Mouse (Mus musculus): ENCODE results near the gene Megf8. TPM values are rescaled to one million over a fixed set of nuclear protein-coding genes. Genes with fewer than 3 reads are reported as not detected.
A peak's percentile ranks its signal among the peaks of the same experiment; 100 is the strongest.

Gene Megf8
- polyA plus RNA-seq, 1 experiment, result 41.0 TPM

DNA sequence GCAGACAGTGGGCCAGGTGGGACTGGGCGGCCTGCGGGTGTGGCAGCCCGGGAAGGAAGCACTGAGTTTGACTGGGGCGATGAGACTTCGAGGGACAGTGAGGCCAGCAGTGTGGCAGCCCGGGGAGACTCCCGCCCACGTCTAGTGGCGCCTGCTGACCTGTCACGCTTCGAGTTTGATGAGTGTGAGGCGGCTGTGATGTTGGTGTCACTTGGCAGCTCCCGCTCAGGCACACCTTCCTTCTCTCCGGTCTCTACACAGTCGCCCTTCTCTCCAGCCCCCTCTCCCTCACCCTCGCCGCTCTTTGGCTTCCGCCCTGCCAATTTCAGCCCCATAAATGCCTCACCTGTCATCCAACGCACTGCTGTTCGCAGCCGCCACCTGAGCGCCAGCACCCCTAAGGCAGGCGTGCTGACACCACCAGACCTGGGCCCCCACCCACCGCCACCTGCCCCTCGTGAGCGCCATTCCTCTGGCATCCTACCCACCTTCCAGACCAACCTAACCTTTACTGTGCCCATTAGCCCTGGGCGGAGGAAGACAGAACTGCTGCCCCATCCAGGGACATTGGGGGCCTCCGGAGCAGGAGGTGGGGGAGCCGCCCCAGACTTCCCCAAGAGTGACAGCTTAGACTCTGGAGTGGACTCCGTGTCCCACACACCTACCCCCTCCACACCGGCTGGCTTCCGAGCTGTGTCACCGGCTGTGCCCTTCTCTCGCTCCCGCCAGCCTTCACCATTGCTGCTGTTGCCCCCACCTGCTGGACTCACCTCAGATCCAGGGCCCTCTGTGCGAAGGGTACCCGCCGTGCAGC lies 44.3 kb upstream of the Megf8 start:
- Histone ChIP-seq H3K36me3 (ENCODE audit: control insufficient read depth, insufficient read depth) (no peaks in the 10 kb centered on the region), H3K4me2 (ENCODE audit: low read depth) (no peak overlapping the region), H3K4me3 (no peak overlapping the region), H3ac (ENCODE audit: control insufficient read depth, insufficient read length) (no peak overlapping the region), H3K27me3 (ENCODE audit: control insufficient read depth, insufficient read depth, insufficient read length) (no peaks in the 10 kb centered on the region), H3K79me2 (ENCODE audit: control insufficient read depth, insufficient read depth) (peaks cover 22% of the 10 kb centered on the region)
- TF ChIP-seq MAX (IDR thresholded peaks at IDR 0.05; ENCODE audit: low read depth) (no peak), TCF3 (IDR thresholded peaks at IDR 0.05; ENCODE audit: insufficient read length, low read depth) (no peak)

DNA sequence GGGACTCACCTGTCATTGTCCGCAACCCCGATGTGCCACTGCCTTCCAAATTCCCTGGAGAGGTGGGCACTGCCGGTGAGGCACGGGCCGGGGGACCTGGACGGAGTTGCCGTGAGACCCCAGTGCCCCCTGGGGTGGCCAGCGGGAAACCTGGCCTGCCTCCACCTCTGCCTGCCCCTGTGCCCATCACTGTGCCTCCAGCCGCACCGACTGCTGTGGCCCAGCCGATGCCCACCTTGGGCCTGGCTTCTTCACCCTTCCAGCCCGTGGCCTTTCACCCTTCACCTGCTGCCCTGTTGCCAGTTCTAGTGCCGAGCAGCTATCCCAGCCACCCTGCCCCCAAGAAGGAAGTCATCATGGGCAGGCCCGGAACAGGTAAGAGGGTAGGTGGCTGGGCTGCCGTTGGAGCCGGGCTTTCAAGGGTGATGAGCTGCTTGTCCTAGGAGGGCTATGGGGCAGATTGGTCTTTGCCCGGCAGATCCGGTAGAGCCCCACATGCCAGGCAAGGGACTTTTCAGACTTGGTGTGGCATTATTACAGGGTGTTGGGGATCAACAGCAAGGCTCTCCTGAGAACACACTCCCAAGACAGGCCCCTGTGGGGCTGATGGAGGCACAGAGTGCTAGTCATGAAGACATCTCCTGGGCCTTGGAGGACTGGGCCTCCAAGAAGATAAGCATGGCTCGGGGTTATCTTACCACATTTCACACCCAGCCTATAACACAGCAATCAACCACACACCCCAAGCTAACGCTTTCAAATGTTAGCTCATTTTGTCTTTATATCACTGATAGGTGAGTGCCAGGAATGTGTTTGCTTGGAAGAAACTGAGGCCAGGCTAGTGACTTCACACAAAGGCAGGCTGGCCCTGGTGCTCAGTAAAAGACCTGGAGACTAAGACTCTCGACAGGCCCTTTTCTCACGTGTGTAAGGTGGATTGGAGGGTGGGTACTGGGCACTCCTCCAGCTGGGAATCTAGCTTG lies 43.4 kb upstream of the Megf8 start:
- Histone ChIP-seq H3K36me3 (ENCODE audit: control insufficient read depth, insufficient read depth) (no peaks in the 10 kb centered on the region), H3K27me3 (ENCODE audit: control insufficient read depth, insufficient read depth, insufficient read length) (no peaks in the 10 kb centered on the region), H3ac (ENCODE audit: control insufficient read depth, insufficient read length) (no peak overlapping the region), H3K79me2 (ENCODE audit: control insufficient read depth, insufficient read depth) (peaks cover 19% of the 10 kb centered on the region), H3K4me2 (ENCODE audit: low read depth) (peak overlapping the region; percentile 68), H3K4me3 (no peak overlapping the region)
- no peak for TF ChIP-seq REST (IDR thresholded peaks at IDR 0.05; ENCODE audit: insufficient read depth, insufficient read length)
- no peak for TF ChIP-seq USF1 (IDR thresholded peaks at IDR 0.05; ENCODE audit: low read depth)
- no peak for TF ChIP-seq CEBPB (IDR thresholded peaks at IDR 0.05; ENCODE audit: insufficient read depth, poor library complexity, severe bottlenecking)
- no peak for TF ChIP-seq MYOG (IDR thresholded peaks at IDR 0.05; ENCODE audit: control insufficient read depth in 1 of 3, insufficient read depth in 1 of 3, insufficient read length in 2 of 3, low read depth in 2 of 3)
- no peak for TF ChIP-seq TCF3 (IDR thresholded peaks at IDR 0.05; ENCODE audit: insufficient read length, low read depth)
- TF ChIP-seq SRF (IDR thresholded peaks at IDR 0.05; ENCODE audit: control insufficient read depth, insufficient read length, low read depth), result no peak

DNA sequence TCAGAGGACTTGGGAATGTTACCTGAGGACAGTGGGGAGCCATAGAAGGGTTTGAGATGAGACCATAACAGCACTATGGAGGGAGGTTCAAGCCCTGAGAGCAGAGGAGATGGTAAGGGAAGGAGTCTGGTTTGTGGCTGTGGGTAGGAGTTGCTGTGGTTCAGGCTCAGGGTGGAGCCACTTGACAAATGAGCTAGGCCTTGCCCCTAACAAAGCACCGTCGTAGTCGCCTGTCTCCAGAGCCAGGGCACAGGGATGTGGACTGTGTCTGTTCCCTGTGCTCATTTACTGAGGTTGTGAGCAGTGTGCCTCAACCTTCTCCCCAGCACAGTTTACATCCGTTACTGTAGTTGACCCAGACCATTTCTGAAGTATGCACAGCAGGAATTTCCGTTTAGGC lies 42.4 kb upstream of the Megf8 start:
- Histone ChIP-seq H3K27me3 (ENCODE audit: control insufficient read depth, insufficient read depth, insufficient read length) (no peaks in the 10 kb centered on the region), H3K79me2 (ENCODE audit: control insufficient read depth, insufficient read depth) (peaks cover 12% of the 10 kb centered on the region), H3K4me2 (ENCODE audit: low read depth) (peak overlapping the region; percentile 68), H3ac (ENCODE audit: control insufficient read depth, insufficient read length) (no peak overlapping the region), H3K4me3 (no peak overlapping the region), H3K36me3 (ENCODE audit: control insufficient read depth, insufficient read depth) (no peaks in the 10 kb centered on the region)
- peak; percentile 52 for TF ChIP-seq POLR2A (IDR thresholded peaks at IDR 0.05; ENCODE audit: insufficient read length, low read depth)
- TF ChIP-seq MYOG (IDR thresholded peaks at IDR 0.05; ENCODE audit: control insufficient read depth in 1 of 3, insufficient read depth in 1 of 3, insufficient read length in 2 of 3, low read depth in 2 of 3), result peak in 1 of 3 experiments; percentile 37
- TF ChIP-seq POLR2AphosphoS2 (IDR thresholded peaks at IDR 0.05; ENCODE audit: insufficient read length, low read depth), result peak; percentile 58
- TF ChIP-seq MAX (IDR thresholded peaks at IDR 0.05; ENCODE audit: low read depth), result no peak

DNA sequence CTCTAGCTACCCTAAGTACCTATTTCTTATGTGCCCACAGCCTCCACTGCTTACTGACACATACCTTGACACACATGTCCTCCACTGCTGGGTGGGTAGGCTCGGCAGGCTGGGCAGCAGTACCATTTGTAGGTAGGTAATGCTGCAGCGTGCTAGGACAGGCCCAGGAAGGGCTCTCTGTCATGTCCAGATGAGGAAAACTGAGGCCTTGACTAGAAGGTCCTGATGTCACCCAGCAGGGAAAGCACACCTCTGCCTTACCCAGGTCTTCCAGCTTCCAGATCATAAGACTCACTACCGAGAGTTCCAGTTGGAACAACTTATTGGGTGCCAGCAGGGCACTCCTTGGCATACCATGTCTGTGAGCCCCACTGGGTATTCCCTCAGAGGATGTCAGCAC lies 42.0 kb upstream of the Megf8 start:
- Histone ChIP-seq H3K36me3 (ENCODE audit: control insufficient read depth, insufficient read depth) (no peaks in the 10 kb centered on the region), H3K4me3 (no peak overlapping the region), H3K79me2 (ENCODE audit: control insufficient read depth, insufficient read depth) (peaks cover 9% of the 10 kb centered on the region), H3K27me3 (ENCODE audit: control insufficient read depth, insufficient read depth, insufficient read length) (no peaks in the 10 kb centered on the region), H3ac (ENCODE audit: control insufficient read depth, insufficient read length) (no peak overlapping the region), H3K4me2 (ENCODE audit: low read depth) (peak overlapping the region; percentile 68)
- TF ChIP-seq MYOD1 (IDR thresholded peaks at IDR 0.05; ENCODE audit: control insufficient read depth in 1 of 3, insufficient read length in 2 of 3, low read depth in 2 of 3) (no peak), TCF12 (IDR thresholded peaks at IDR 0.05; ENCODE audit: insufficient read depth, poor library complexity, severe bottlenecking) (no peak), E2F4 (IDR thresholded peaks at IDR 0.05; ENCODE audit: insufficient read depth) (no peak), REST (IDR thresholded peaks at IDR 0.05; ENCODE audit: insufficient read depth, insufficient read length) (no peak), TCF3 (IDR thresholded peaks at IDR 0.05; ENCODE audit: insufficient read length, low read depth) (no peak), MYOG (IDR thresholded peaks at IDR 0.05; ENCODE audit: control insufficient read depth in 1 of 3, insufficient read depth in 1 of 3, insufficient read length in 2 of 3, low read depth in 2 of 3) (no peak), USF1 (IDR thresholded peaks at IDR 0.05; ENCODE audit: low read depth) (no peak), CEBPB (IDR thresholded peaks at IDR 0.05; ENCODE audit: insufficient read depth, poor library complexity, severe bottlenecking) (no peak), POLR2A (IDR thresholded peaks at IDR 0.05; ENCODE audit: insufficient read length, low read depth) (no peak), SRF (IDR thresholded peaks at IDR 0.05; ENCODE audit: control insufficient read depth, insufficient read length, low read depth) (no peak), POLR2AphosphoS2 (IDR thresholded peaks at IDR 0.05; ENCODE audit: insufficient read length, low read depth) (no peak), MAX (IDR thresholded peaks at IDR 0.05; ENCODE audit: low read depth) (no peak)
